Mouse (Mus musculus) bone marrow, adult 2 months (tissue): ENCODE measurements at regions not wholly inside any gene's neighbourhood (a gene's known extent, or its start where the extent isn't known, plus 50 kb on each side); places are given as distances from the start of the nearest gene placed in this dataset.

ENCODE experiments used
- H3K27ac ChIP-seq: fragments of 200-500 bp; 2 replicates; pipeline ENCODE4 v1.5.1; 2012; ENCODE audit warnings: low read depth, mild to moderate bottlenecking, control low read depth, inconsistent platforms, low read length; ENCODE audit not compliant: control insufficient read depth, poor library complexity, insufficient read depth
- H3K4me1 ChIP-seq: fragments of 200-500 bp; 2 replicates; pipeline ENCODE4 v1.6.1; 2011; ENCODE audit warnings: low read length; ENCODE audit not compliant: control insufficient read depth, insufficient read depth
- H3K4me3 ChIP-seq: fragments of 200-500 bp; replicated peaks from 2 replicates; pipeline ENCODE3; 2011; ENCODE audit warnings: mild to moderate bottlenecking, low read depth, low read length, control low read depth; ENCODE audit not compliant: control insufficient read depth
- CTCF ChIP-seq: fragments of 200-500 bp; IDR thresholded peaks from 2 replicates; pipeline ENCODE4 v1.5.1; 2011; ENCODE audit warnings: low read length, control low read depth; ENCODE audit not compliant: control insufficient read depth, insufficient read depth
- POLR2A ChIP-seq: fragments of 200-500 bp; IDR thresholded peaks from 2 replicates; pipeline ENCODE4 v1.6.1; 2011; ENCODE audit warnings: low read depth, mild to moderate bottlenecking, control low read depth, low read length, borderline replicate concordance; ENCODE audit not compliant: control insufficient read depth
- whole genome bisulfite sequencing: fragments of 180-500 bp; shearing (Covaris S2); methylation state at CpG from one replicate; pipeline ENCODE4 v1.1.7; 2018; 5-methylcytosine and 5-hydroxymethylcytosine counted together

- 44% methylated on average over 1 of the region's 1 CpGs for WGBS
- TF ChIP-seq POLR2A = no peak
- Histone ChIP-seq H3K4me3 (no peak overlapping the region), H3K27ac (no peak overlapping the region), H3K4me1 (no peaks in the 10 kb centered on the region)
Measured at GRCm38 (mm10) chr3:60898720-60899119, 103.9 kb upstream of the P2ry1 start.

- 84% methylated on average over 2 of the region's 2 CpGs for WGBS
- Histone ChIP-seq H3K27ac (no peak overlapping the region), H3K4me3 (no peak overlapping the region), H3K4me1 (no peaks in the 10 kb centered on the region)
- TF ChIP-seq POLR2A (no peak), CTCF (no peak)
Measured at GRCm38 (mm10) chr3:60901571-60901970, 101.0 kb upstream of the P2ry1 start.

- TF ChIP-seq CTCF (no peak), POLR2A (no peak)
- Histone ChIP-seq H3K4me3 (no peak overlapping the region), H3K27ac (no peak overlapping the region), H3K4me1 (no peaks in the 10 kb centered on the region)
- 41% methylated on average over 1 of the region's 1 CpGs for WGBS
Measured at GRCm38 (mm10) chr3:60916411-60916810, 86.2 kb upstream of the P2ry1 start.

- Histone ChIP-seq H3K4me1 (no peaks in the 10 kb centered on the region), H3K4me3 (no peak overlapping the region), H3K27ac (no peak overlapping the region)
- WGBS = 79% methylated on average over 3 of the region's 3 CpGs
- TF ChIP-seq POLR2A (no peak), CTCF (no peak)
Measured at GRCm38 (mm10) chr3:60917271-60917670, 85.3 kb upstream of the P2ry1 start.

- TF ChIP-seq POLR2A (no peak), CTCF (no peak)
- WGBS = 79% methylated on average over 9 of the region's 9 CpGs
- H3K27ac ChIP-seq = no peak overlapping the region
- H3K4me1 ChIP-seq = no peaks in the 10 kb centered on the region
- H3K4me3 ChIP-seq = no peak overlapping the region
Measured at GRCm38 (mm10) chr3:60926024-60926547, 76.5 kb upstream of the P2ry1 start.

- WGBS = 51% methylated on average over 4 of the region's 4 CpGs
- Histone ChIP-seq H3K4me3 (no peak overlapping the region), H3K4me1 (no peaks in the 10 kb centered on the region), H3K27ac (no peak overlapping the region)
- TF ChIP-seq POLR2A = no peak
- TF ChIP-seq CTCF = no peak
Measured at GRCm38 (mm10) chr3:60928910-60929309, 73.7 kb upstream of the P2ry1 start.

GRCm38 (mm10) chr3:60934492-60934891 is 68.1 kb upstream of the P2ry1 start:
- WGBS = 90% methylated on average over 1 of the region's 1 CpGs
- Histone ChIP-seq H3K4me1 (no peaks in the 10 kb centered on the region), H3K27ac (no peak overlapping the region), H3K4me3 (no peak overlapping the region)
- TF ChIP-seq CTCF (no peak), POLR2A (no peak)

GRCm38 (mm10) chr3:60941451-60941850 is 61.1 kb upstream of the P2ry1 start:
- H3K4me3 ChIP-seq = no peak overlapping the region
- H3K27ac ChIP-seq = no peak overlapping the region
- TF ChIP-seq CTCF (no peak), POLR2A (no peak)
- no peaks in the 10 kb centered on the region for H3K4me1 ChIP-seq
- WGBS = 93% methylated on average over 2 of the region's 2 CpGs

GRCm38 (mm10) chr3:60948897-60949296 is 53.7 kb upstream of the P2ry1 start:
- WGBS = 65% methylated on average over 4 of the region's 4 CpGs
- TF ChIP-seq POLR2A (no peak), CTCF (no peak)
- Histone ChIP-seq H3K27ac (no peak overlapping the region), H3K4me3 (no peak overlapping the region), H3K4me1 (no peaks in the 10 kb centered on the region)
